Mouse (Mus musculus) B cell, adult 2 months (primary cell): Measurements from ENCODE around the gene Krt84.
"Not testable (repeated sequence)": the region's sequence is repeated elsewhere in the genome, so short reads cannot be mapped to it uniquely, and the experiment has no call there.

Source experiments
- DNase-seq, 2 experiments: peaks; one replicate each; pipeline ENCODE4 v3.0.0; 2022

The Krt84 gene

GRCm38 (mm10) chr15:101532720-101533119, at the start of gene Krt84:
Krt84 (minus strand) TSS chr15:101532820.
- DNase-seq, result no peak

- DNase-seq, result no peak
Observed at GRCm38 (mm10) chr15:101581701-101582100, 49.1 kb upstream of the Krt84 start.

- no peak for DNase-seq
Observed at GRCm38 (mm10) chr15:101575506-101575905, 42.9 kb upstream of the Krt84 start.

GRCm38 (mm10) chr15:101573796-101574345, 41.3 kb upstream of the Krt84 start, which contains the start of gene Krt75:
Krt75 (minus strand) TSS chr15:101573904.
- no peak for DNase-seq

- peak in 1 of 2 experiments; percentile 7 for DNase-seq
Observed at GRCm38 (mm10) chr15:101567780-101568179, 35.2 kb upstream of the Krt84 start.

GRCm38 (mm10) chr15:101562850-101563249, 30.2 kb upstream of the Krt84 start, which contains the start of gene Krt90:
Krt90 (minus strand) TSS chr15:101562950.
- DNase-seq, result no peak

- DNase-seq, result no peak
Observed at GRCm38 (mm10) chr15:101558034-101558646, 25.5 kb upstream of the Krt84 start.

- DNase-seq, result no peak
Observed at GRCm38 (mm10) chr15:101553169-101553568, 20.5 kb upstream of the Krt84 start.

GRCm38 (mm10) chr15:101552188-101552587, 19.6 kb upstream of the Krt84 start:
- no peak for DNase-seq

- no peak for DNase-seq
Observed at GRCm38 (mm10) chr15:101550567-101550966, 17.9 kb upstream of the Krt84 start, which contains the start of gene Krt82. Krt82 (minus strand) TSS chr15:101550667.

GRCm38 (mm10) chr15:101544478-101544877, 11.9 kb upstream of the Krt84 start:
- no peak for DNase-seq

- DNase-seq, result no peak
Observed at GRCm38 (mm10) chr15:101542543-101542942, 9.9 kb upstream of the Krt84 start.

GRCm38 (mm10) chr15:101538580-101538900, 5.9 kb upstream of the Krt84 start:
- DNase-seq, result no peak

GRCm38 (mm10) chr15:101537864-101538579, 5.4 kb upstream of the Krt84 start:
- no peak for DNase-seq

GRCm38 (mm10) chr15:101536054-101536850, 3.6 kb upstream of the Krt84 start:
- DNase-seq, result no peak

GRCm38 (mm10) chr15:101522556-101523232, 9.9 kb downstream of the Krt84 start:
- DNase-seq, result no peak

- peak; percentile 22 to 28 for DNase-seq
Observed at GRCm38 (mm10) chr15:101519792-101520191, 12.8 kb downstream of the Krt84 start.

- DNase-seq, result not testable (repeated sequence)
Observed at GRCm38 (mm10) chr15:101517161-101517560, 15.5 kb downstream of the Krt84 start, which contains the start of gene Gm49425. Gm49425 (minus strand) TSS chr15:101517261.

GRCm38 (mm10) chr15:101508247-101508646, 24.4 kb downstream of the Krt84 start:
- no peak for DNase-seq

- DNase-seq, result no peak
Observed at GRCm38 (mm10) chr15:101506896-101507758, 25.5 kb downstream of the Krt84 start.

- no peak for DNase-seq
Observed at GRCm38 (mm10) chr15:101497181-101497580, 35.4 kb downstream of the Krt84 start.

GRCm38 (mm10) chr15:101495266-101495665, 37.4 kb downstream of the Krt84 start:
- no peak for DNase-seq
